Mouse (Mus musculus) midbrain, embryonic 12.5 days (tissue): ENCODE results near the gene Gm973. TPM values are rescaled to one million over a fixed set of nuclear protein-coding genes. Genes with fewer than 3 reads are reported as not detected.

Experiments used
- ATAC-seq: fragments of 200-750 bp; cut with Nextera tagmentation; 2 replicates; pipeline ENCODE4 v1.8.0; 2017; ENCODE audit warnings: low read depth, moderate TSS enrichment, moderate library complexity; ENCODE audit not compliant: low FRiP score
- H3K27ac ChIP-seq: fragments of 300-500 bp; sonication (generic); replicated peaks from 2 replicates; pipeline ENCODE4 v1.5.1; 2016; ENCODE audit warnings: mild to moderate bottlenecking
- H3K27me3 ChIP-seq: fragments of 300-500 bp; sonication (generic); 2 replicates; pipeline ENCODE4 v1.6.1; 2016; ENCODE audit warnings: mild to moderate bottlenecking
- H3K36me3 ChIP-seq: fragments of 300-500 bp; sonication (generic); 2 replicates; pipeline ENCODE4 v1.6.1; 2016
- H3K4me1 ChIP-seq: fragments of 300-500 bp; sonication (generic); 2 replicates; pipeline ENCODE4 v1.6.1; 2016
- H3K4me2 ChIP-seq: fragments of 300-500 bp; sonication (generic); replicated peaks from 2 replicates; pipeline ENCODE4 v1.6.1; 2016; ENCODE audit warnings: mild to moderate bottlenecking, moderate library complexity
- H3K4me3 ChIP-seq: fragments of 300-500 bp; sonication (generic); 2 replicates; pipeline ENCODE4 v1.5.1; 2016; ENCODE audit warnings: mild to moderate bottlenecking
- H3K9ac ChIP-seq: fragments of 300-500 bp; sonication (generic); replicated peaks from 2 replicates; pipeline ENCODE4 v1.6.1; 2016; ENCODE audit warnings: mild to moderate bottlenecking, moderate library complexity
- H3K9me3 ChIP-seq: fragments of 300-500 bp; sonication (generic); 2 replicates; pipeline ENCODE4 v1.6.1; 2016; ENCODE audit warnings: mild to moderate bottlenecking
- WGBS: fragments of 180-500 bp; shearing (Covaris S2); methylation state at CpG from one replicate; pipeline ENCODE4 v1.1.7; 2016; 5-methylcytosine and 5-hydroxymethylcytosine counted together
- polyA plus RNA-seq: library from polyadenylated mRNA; unstranded; fragments of >200 nt; fragmentation: Nextera tagmentation; extraction: Ambion mirVana; gene quantifications from 2 replicates; pipeline ENCODE4 v1.2.1, GENCODE M21; 2016

Gm973 gene
- polyA plus RNA-seq, 1 experiment from 2014 or later, result 6.7 TPM

GRCm38 (mm10) chr1:59497741-59498613 is 18.1 kb upstream of the Gm973 start:
- WGBS, result 74% methylated on average over 6 of the region's 6 CpGs
- H3K27me3 ChIP-seq, result peaks cover 2% of the 10 kb centered on the region
- H3K27ac ChIP-seq, result no peak overlapping the region
- no peak for ATAC-seq
- H3K9ac ChIP-seq, result no peak overlapping the region
- no peaks in the 10 kb centered on the region for H3K36me3 ChIP-seq
- no peak overlapping the region for H3K4me3 ChIP-seq
- 0 out of 2 replicates have a peak, but pooled peaks cover 3% of the 10 kb centered on the region for H3K4me1 ChIP-seq
- no peak overlapping the region for H3K4me2 ChIP-seq
- H3K9me3 ChIP-seq, result no peaks in the 10 kb centered on the region

- 83% methylated on average over 3 of the region's 3 CpGs for WGBS
- Histone ChIP-seq H3K9me3 (no peaks in the 10 kb centered on the region), H3K9ac (no peak overlapping the region), H3K4me2 (no peak overlapping the region), H3K4me1 (0 out of 2 replicates have a peak, but pooled peaks cover 3% of the 10 kb centered on the region), H3K36me3 (no peaks in the 10 kb centered on the region), H3K4me3 (no peak overlapping the region), H3K27me3 (no peaks in the 10 kb centered on the region; the same call in 1 of the 2 replicates), H3K27ac (no peak overlapping the region)
- no peak for ATAC-seq
These were observed 16.7 kb upstream of the Gm973 start for GRCm38 (mm10) chr1:59499327-59499726.

GRCm38 (mm10) chr1:59502355-59502754 is 13.7 kb upstream of the Gm973 start:
- H3K36me3 ChIP-seq, result no peaks in the 10 kb centered on the region
- no peak overlapping the region for H3K27ac ChIP-seq
- H3K4me1 ChIP-seq, result no peaks in the 10 kb centered on the region
- H3K27me3 ChIP-seq, result 0 out of 2 replicates have a peak, but pooled peaks cover 3% of the 10 kb centered on the region
- no peak overlapping the region for H3K9ac ChIP-seq
- no peak overlapping the region for H3K4me2 ChIP-seq
- H3K9me3 ChIP-seq, result no peaks in the 10 kb centered on the region
- 78% methylated on average over 2 of the region's 2 CpGs for WGBS
- ATAC-seq, result no peak
- no peak overlapping the region for H3K4me3 ChIP-seq

- 59% methylated on average over 7 of the region's 7 CpGs for WGBS
- Histone ChIP-seq H3K36me3 (no peaks in the 10 kb centered on the region), H3K9ac (no peak overlapping the region), H3K27me3 (0 out of 2 replicates have a peak, but pooled peaks cover 3% of the 10 kb centered on the region), H3K27ac (no peak overlapping the region), H3K4me1 (no peaks in the 10 kb centered on the region; the same call in 1 of the 2 replicates), H3K4me2 (no peak overlapping the region), H3K9me3 (no peaks in the 10 kb centered on the region), H3K4me3 (no peak overlapping the region)
- no peak for ATAC-seq
These were observed 12.3 kb upstream of the Gm973 start for GRCm38 (mm10) chr1:59503659-59504301.

- Histone ChIP-seq H3K9ac (no peak overlapping the region), H3K36me3 (no peaks in the 10 kb centered on the region), H3K27ac (no peak overlapping the region), H3K4me2 (no peak overlapping the region), H3K27me3 (0 out of 2 replicates have a peak, but pooled peaks cover 3% of the 10 kb centered on the region), H3K4me1 (no peaks in the 10 kb centered on the region; the same call in 1 of the 2 replicates), H3K9me3 (no peaks in the 10 kb centered on the region), H3K4me3 (no peak overlapping the region)
- ATAC-seq, result no peak
- WGBS, result 75% methylated on average over 2 of the region's 2 CpGs
These were observed 11.8 kb upstream of the Gm973 start for GRCm38 (mm10) chr1:59504302-59504700.

GRCm38 (mm10) chr1:59508463-59509139 is 7.5 kb upstream of the Gm973 start:
- Histone ChIP-seq H3K9me3 (no peaks in the 10 kb centered on the region), H3K4me3 (no peak overlapping the region), H3K36me3 (no peaks in the 10 kb centered on the region), H3K9ac (no peak overlapping the region), H3K4me2 (no peak overlapping the region), H3K27me3 (peaks cover 9% of the 10 kb centered on the region), H3K27ac (no peak overlapping the region), H3K4me1 (no peaks in the 10 kb centered on the region; the same call in 1 of the 2 replicates)
- ATAC-seq, result no peak
- WGBS, result 38% methylated on average over 17 of the region's 17 CpGs

- no peak for ATAC-seq
- Histone ChIP-seq H3K4me3 (no peak overlapping the region), H3K4me2 (no peak overlapping the region), H3K4me1 (peaks cover 11% of the 10 kb centered on the region), H3K9me3 (no peaks in the 10 kb centered on the region), H3K9ac (no peak overlapping the region), H3K27ac (no peak overlapping the region), H3K36me3 (no peaks in the 10 kb centered on the region), H3K27me3 (peaks cover 5% of the 10 kb centered on the region)
- 74% methylated on average over 9 of the region's 9 CpGs for WGBS
These were observed 4.3 kb upstream of the Gm973 start for GRCm38 (mm10) chr1:59511566-59512270.

GRCm38 (mm10) chr1:59520226-59520837 is 4.3 kb downstream of the Gm973 start:
- H3K9me3 ChIP-seq, result no peaks in the 10 kb centered on the region
- no peaks in the 10 kb centered on the region for H3K36me3 ChIP-seq
- H3K27ac ChIP-seq, result no peak overlapping the region
- ATAC-seq, result no peak
- WGBS, result 63% methylated on average over 11 of the region's 11 CpGs
- H3K4me2 ChIP-seq, result no peak overlapping the region
- H3K9ac ChIP-seq, result no peak overlapping the region
- H3K4me3 ChIP-seq, result no peak overlapping the region
- 0 out of 2 replicates have a peak, but pooled peaks cover 7% of the 10 kb centered on the region for H3K27me3 ChIP-seq
- H3K4me1 ChIP-seq, result peaks cover 45% of the 10 kb centered on the region

- no peaks in the 10 kb centered on the region for H3K9me3 ChIP-seq
- ATAC-seq, result no peak
- WGBS, result 50% methylated on average over 1 of the region's 1 CpGs
- H3K36me3 ChIP-seq, result no peaks in the 10 kb centered on the region
- 0 out of 2 replicates have a peak, but pooled peaks cover 7% of the 10 kb centered on the region for H3K27me3 ChIP-seq
- H3K4me2 ChIP-seq, result no peak overlapping the region
- no peak overlapping the region for H3K4me3 ChIP-seq
- H3K9ac ChIP-seq, result no peak overlapping the region
- no peak overlapping the region for H3K27ac ChIP-seq
- peaks cover 31% of the 10 kb centered on the region for H3K4me1 ChIP-seq
These were observed 6.4 kb downstream of the Gm973 start for GRCm38 (mm10) chr1:59522456-59522855.

- 0 out of 2 replicates have a peak, but pooled peaks have one; percentile 23 for ATAC-seq
- Histone ChIP-seq H3K27ac (peak overlapping the region; percentile 31), H3K9me3 (no peaks in the 10 kb centered on the region), H3K36me3 (no peaks in the 10 kb centered on the region), H3K4me3 (no peak overlapping the region), H3K9ac (no peak overlapping the region), H3K27me3 (0 out of 2 replicates have a peak, but pooled peaks cover 7% of the 10 kb centered on the region), H3K4me1 (peaks cover 29% of the 10 kb centered on the region), H3K4me2 (no peak overlapping the region)
- WGBS, result 31% methylated on average over 5 of the region's 5 CpGs
These were observed 7.4 kb downstream of the Gm973 start for GRCm38 (mm10) chr1:59523378-59523958.
